Mouse (Mus musculus) embryonic fibroblast, embryonic 13.5 days (primary cell): ENCODE results near the gene Rnf115.

Experiments used
- CTCF ChIP-seq: IDR thresholded peaks from 2 replicates; pipeline ENCODE4 v1.5.1; 2011; ENCODE audit warnings: mild to moderate bottlenecking, control low read depth, low read length, moderate library complexity, borderline replicate concordance; ENCODE audit not compliant: insufficient read depth
- POLR2A ChIP-seq: IDR thresholded peaks from 2 replicates; pipeline ENCODE4 v1.6.1; 2011; ENCODE audit warnings: low read depth, mild to moderate bottlenecking, control low read depth, low read length, moderate library complexity

DNA sequence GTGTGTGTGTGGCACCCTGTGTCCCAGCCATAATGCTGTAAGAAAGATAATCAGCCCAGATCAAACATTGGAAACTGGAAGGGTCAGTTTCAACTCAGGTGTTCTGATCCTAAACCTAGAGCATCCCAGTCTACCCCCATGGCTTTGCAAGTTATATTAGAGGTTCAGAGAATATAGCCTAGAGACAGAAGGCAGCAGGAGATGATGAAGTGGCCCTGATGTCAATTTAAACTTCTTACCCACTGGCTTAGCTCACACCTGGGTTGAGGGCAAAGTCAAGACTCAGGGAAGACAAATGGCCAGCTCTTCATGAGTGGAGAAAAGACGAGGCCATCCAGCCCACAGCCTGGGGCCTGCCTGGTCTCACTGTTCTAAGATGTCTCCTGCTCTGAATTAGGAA lies 101.5 kb downstream of the Rnf115 start, which contains the start of the genes Pdzk1 and Cd160:
- TF ChIP-seq CTCF (no peak), POLR2A (no peak)
